Mouse (Mus musculus): ENCODE data around the gene Slc13a4. TPM values are rescaled to one million over a fixed set of nuclear protein-coding genes. Genes with fewer than 3 reads are reported as not detected.

The Slc13a4 gene
- total and polyA plus RNA-seq, 3 experiments, result 0.70 TPM; not detected in 2

DNA sequence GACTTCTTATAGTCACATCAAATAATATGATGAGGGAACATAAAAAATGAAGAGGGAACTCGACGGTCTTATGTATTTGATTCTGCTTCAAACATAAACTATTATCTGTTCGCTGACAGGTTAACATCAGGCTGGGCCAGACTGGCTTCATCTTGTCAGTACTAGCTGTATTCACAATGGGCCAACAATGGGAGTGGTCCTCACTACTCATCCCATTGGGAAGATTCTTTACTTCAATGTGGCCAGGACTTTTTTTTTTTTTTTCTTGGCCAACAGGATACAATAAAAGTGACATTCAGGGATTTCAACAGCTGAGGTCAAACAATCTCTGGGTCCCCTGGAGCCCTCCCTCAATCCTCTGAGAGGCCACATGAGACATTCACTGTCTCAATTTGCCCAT is 43.9 kb upstream of the Slc13a4 start:
- Histone ChIP-seq H3K79me2 (replicated peaks; ENCODE audit: control insufficient read depth, insufficient read depth, low read length) (no peaks in the 10 kb centered on the region), H3K9ac (ENCODE audit: low read depth, low read length) (no peak overlapping the region), H3K36me3 (ENCODE audit: control insufficient read depth, insufficient read depth, low read length) (no peaks in the 10 kb centered on the region), H3K4me3 (no peak overlapping the region), H3K4me1 (ENCODE audit: control insufficient read depth, insufficient read depth, low read length) (no peaks in the 10 kb centered on the region; the same call in 1 of the 2 replicates), H3K27ac (no peak overlapping the region), H3K27me3 (ENCODE audit: control insufficient read depth, insufficient read depth, low read length) (no peaks in the 10 kb centered on the region)
- TF ChIP-seq CTCF (IDR thresholded peaks at IDR 0.05) (no peak), POLR2A (IDR thresholded peaks at IDR 0.05; ENCODE audit: insufficient read depth, low read depth, low read length) (no peak), EP300 (IDR thresholded peaks at IDR 0.05; ENCODE audit: insufficient read depth, low read depth, low read length) (no peak)
- intact Hi-C loops (cut with DNase I), result no loop called here
- no peak for DNase-seq
- WGBS, result 85% methylated on average over 3 of the region's 3 CpGs

DNA sequence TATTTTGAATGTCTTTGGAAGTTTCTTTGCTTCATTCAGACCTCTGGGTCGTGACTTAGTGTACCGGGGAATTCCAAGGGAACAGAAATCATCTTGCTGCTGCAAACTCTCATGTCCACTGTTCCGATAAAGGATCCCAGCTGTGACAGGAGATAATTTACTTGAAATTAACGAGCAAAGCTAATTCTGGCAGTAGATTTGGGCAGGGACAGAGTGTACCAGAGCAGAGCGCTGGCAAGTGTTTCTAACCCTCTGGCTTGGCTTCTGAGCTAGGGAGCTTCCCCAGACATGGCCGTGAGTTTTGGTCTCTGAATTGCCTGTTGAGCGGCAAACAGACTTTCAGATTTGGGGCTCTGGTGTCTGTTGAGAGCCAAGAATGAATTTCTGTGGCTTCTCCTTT is 41.9 kb upstream of the Slc13a4 start:
- TF ChIP-seq EP300 (IDR thresholded peaks at IDR 0.05; ENCODE audit: insufficient read depth, low read depth, low read length), result peak; percentile 71; the same call in 1 of the 2 replicates
- TF ChIP-seq CTCF (IDR thresholded peaks at IDR 0.05), result no peak
- intact Hi-C loops (cut with DNase I), result no loop called here
- WGBS, result 40% methylated on average over 7 of the region's 7 CpGs
- H3K36me3 ChIP-seq (ENCODE audit: control insufficient read depth, insufficient read depth, low read length), result no peaks in the 10 kb centered on the region
- no peaks in the 10 kb centered on the region; the same call in 1 of the 2 replicates for H3K4me1 ChIP-seq (ENCODE audit: control insufficient read depth, insufficient read depth, low read length)
- peak; percentile 58 to 75 for DNase-seq
- no peaks in the 10 kb centered on the region for H3K79me2 ChIP-seq (replicated peaks; ENCODE audit: control insufficient read depth, insufficient read depth, low read length)
- no peak overlapping the region for H3K4me3 ChIP-seq
- no peaks in the 10 kb centered on the region for H3K27me3 ChIP-seq (ENCODE audit: control insufficient read depth, insufficient read depth, low read length)
- H3K9ac ChIP-seq (ENCODE audit: low read depth, low read length), result no peak overlapping the region
- peak overlapping the region; percentile 36 for H3K27ac ChIP-seq

DNA sequence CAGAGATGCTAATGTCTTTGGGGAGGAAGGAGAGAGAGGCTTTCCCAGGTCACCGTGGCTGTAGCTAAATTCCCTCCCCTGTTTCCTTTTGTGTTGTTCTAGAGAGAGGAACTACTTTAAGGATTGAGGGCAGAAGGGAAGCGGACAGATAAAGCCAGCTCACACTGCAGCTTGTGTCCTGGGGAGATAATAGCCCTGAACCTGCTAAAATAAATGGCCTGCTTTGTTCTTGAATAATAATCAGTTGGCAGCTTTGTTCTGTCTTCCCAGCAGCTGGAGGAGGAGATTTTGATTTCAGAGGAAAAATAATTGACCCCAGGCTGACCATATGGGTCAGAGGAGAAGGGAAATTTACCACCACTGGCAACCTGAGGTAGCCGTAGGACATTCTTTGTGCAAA is 30.7 kb upstream of the Slc13a4 start:
- Histone ChIP-seq H3K36me3 (ENCODE audit: control insufficient read depth, insufficient read depth, low read length) (no peaks in the 10 kb centered on the region), H3K27me3 (ENCODE audit: control insufficient read depth, insufficient read depth, low read length) (no peaks in the 10 kb centered on the region), H3K4me3 (no peak overlapping the region), H3K79me2 (replicated peaks; ENCODE audit: control insufficient read depth, insufficient read depth, low read length) (no peaks in the 10 kb centered on the region), H3K4me1 (ENCODE audit: control insufficient read depth, insufficient read depth, low read length) (peaks cover 3% of the 10 kb centered on the region), H3K9ac (ENCODE audit: low read depth, low read length) (no peak overlapping the region), H3K27ac (no peak overlapping the region)
- no peak for DNase-seq
- intact Hi-C loops (cut with DNase I), result no loop called here
- WGBS, result 19% methylated on average over 3 of the region's 3 CpGs
- TF ChIP-seq CTCF (IDR thresholded peaks at IDR 0.05) (no peak), EP300 (IDR thresholded peaks at IDR 0.05; ENCODE audit: insufficient read depth, low read depth, low read length) (no peak), POLR2A (IDR thresholded peaks at IDR 0.05; ENCODE audit: insufficient read depth, low read depth, low read length) (no peak)

DNA sequence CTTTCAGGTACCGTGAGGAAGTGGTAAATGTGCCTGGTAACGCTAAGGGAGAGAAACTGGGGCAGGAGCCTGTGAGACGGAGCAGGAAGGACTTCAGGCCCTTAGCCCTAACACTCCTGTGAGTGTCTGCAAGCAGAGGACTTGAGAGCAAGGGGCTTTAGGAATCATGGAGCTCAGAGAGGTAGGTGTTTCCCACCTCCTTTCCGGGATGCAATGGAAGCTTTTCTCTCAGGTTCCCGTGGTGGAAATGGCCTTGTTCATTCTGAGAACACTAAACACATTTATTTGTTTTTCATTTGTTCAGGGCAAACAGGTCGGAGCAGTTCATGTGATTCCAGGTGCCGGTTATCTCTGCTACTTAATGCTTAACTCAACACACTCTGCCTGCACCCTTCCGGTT is 29.9 kb upstream of the Slc13a4 start:
- no peak overlapping the region for H3K4me3 ChIP-seq
- H3K36me3 ChIP-seq (ENCODE audit: control insufficient read depth, insufficient read depth, low read length), result no peaks in the 10 kb centered on the region

DNA sequence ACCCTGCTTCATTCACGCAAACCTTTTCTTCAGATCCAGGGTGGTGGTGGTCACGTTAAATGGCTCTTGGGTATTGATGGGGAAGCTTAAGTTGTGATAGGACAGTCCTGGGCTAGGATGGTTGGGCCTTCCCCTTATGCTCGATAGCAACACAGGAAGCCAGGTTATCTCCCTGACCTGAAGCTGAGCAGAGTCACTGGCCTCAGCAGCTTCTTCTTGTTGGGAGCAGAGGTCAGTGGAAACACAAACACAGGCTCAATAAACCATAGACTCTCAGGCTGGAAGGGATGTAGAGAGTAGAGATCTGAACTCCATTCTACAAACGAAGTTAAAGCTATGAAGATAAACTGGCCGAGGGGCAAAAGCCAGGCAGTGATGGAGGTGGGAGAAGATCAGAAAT is 27.5 kb upstream of the Slc13a4 start:
- TF ChIP-seq EP300 (IDR thresholded peaks at IDR 0.05; ENCODE audit: insufficient read depth, low read depth, low read length), result no peak
- TF ChIP-seq CTCF (IDR thresholded peaks at IDR 0.05), result no peak
- TF ChIP-seq POLR2A (IDR thresholded peaks at IDR 0.05; ENCODE audit: insufficient read depth, low read depth, low read length), result no peak
- Histone ChIP-seq H3K9ac (ENCODE audit: low read depth, low read length) (no peak overlapping the region), H3K79me2 (replicated peaks; ENCODE audit: control insufficient read depth, insufficient read depth, low read length) (no peaks in the 10 kb centered on the region), H3K4me1 (ENCODE audit: control insufficient read depth, insufficient read depth, low read length) (peaks cover 3% of the 10 kb centered on the region), H3K27ac (no peak overlapping the region), H3K4me3 (no peak overlapping the region), H3K36me3 (ENCODE audit: control insufficient read depth, insufficient read depth, low read length) (no peaks in the 10 kb centered on the region), H3K27me3 (ENCODE audit: control insufficient read depth, insufficient read depth, low read length) (no peaks in the 10 kb centered on the region)
- intact Hi-C loops (cut with DNase I), result no loop called here
- DNase-seq, result no peak
- 52% methylated on average over 5 of the region's 5 CpGs for WGBS

More for the DNA sequence above, 29.9 kb upstream of the Slc13a4 start:
- no peak for DNase-seq
- Histone ChIP-seq H3K9ac (ENCODE audit: low read depth, low read length) (no peak overlapping the region), H3K27ac (no peak overlapping the region), H3K4me1 (ENCODE audit: control insufficient read depth, insufficient read depth, low read length) (peaks cover 3% of the 10 kb centered on the region), H3K27me3 (ENCODE audit: control insufficient read depth, insufficient read depth, low read length) (no peaks in the 10 kb centered on the region), H3K79me2 (replicated peaks; ENCODE audit: control insufficient read depth, insufficient read depth, low read length) (no peaks in the 10 kb centered on the region)
- WGBS, result 72% methylated on average over 8 of the region's 8 CpGs
- intact Hi-C loops (cut with DNase I), result no loop called here
- TF ChIP-seq CTCF (IDR thresholded peaks at IDR 0.05) (no peak), POLR2A (IDR thresholded peaks at IDR 0.05; ENCODE audit: insufficient read depth, low read depth, low read length) (no peak), EP300 (IDR thresholded peaks at IDR 0.05; ENCODE audit: insufficient read depth, low read depth, low read length) (no peak)

DNA sequence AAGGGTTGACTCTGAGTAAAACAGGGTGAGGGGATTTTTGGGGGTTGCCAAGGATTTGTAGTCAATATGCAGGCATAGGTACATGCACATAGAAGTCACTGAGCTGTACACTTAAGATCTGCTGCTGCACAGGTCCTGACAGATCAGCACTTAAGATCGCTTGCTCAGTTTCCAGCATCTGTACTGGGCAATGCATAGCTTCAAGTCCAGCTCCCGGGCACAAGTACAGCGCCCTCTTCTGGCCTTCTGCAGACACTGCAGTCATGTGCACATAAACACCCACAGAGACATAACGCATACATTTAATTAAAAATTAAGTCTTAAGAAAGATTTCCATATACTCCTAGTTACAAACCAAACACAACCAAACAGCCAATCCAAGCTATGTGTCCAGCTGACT is 26.3 kb upstream of the Slc13a4 start:
- intact Hi-C loops (cut with DNase I), result no loop called here
- no peak overlapping the region for H3K4me3 ChIP-seq
- peaks cover 3% of the 10 kb centered on the region for H3K4me1 ChIP-seq (ENCODE audit: control insufficient read depth, insufficient read depth, low read length)
- no peak overlapping the region for H3K9ac ChIP-seq (ENCODE audit: low read depth, low read length)
- peak; percentile 35 for TF ChIP-seq CTCF (IDR thresholded peaks at IDR 0.05)
- no peak for TF ChIP-seq POLR2A (IDR thresholded peaks at IDR 0.05; ENCODE audit: insufficient read depth, low read depth, low read length)
- WGBS, result 87% methylated on average over 4 of the region's 4 CpGs
- H3K27me3 ChIP-seq (ENCODE audit: control insufficient read depth, insufficient read depth, low read length), result no peaks in the 10 kb centered on the region
- no peak overlapping the region for H3K27ac ChIP-seq
- H3K36me3 ChIP-seq (ENCODE audit: control insufficient read depth, insufficient read depth, low read length), result no peaks in the 10 kb centered on the region
- DNase-seq, result no peak
- H3K79me2 ChIP-seq (replicated peaks; ENCODE audit: control insufficient read depth, insufficient read depth, low read length), result no peaks in the 10 kb centered on the region
